Mouse (Mus musculus) embryo, embryonic 9.5 days (tissue): ENCODE data around the gene Dbp.
A peak's percentile ranks its signal among the peaks of the same experiment; 100 is the strongest.

Source experiments
- DNase-seq: peaks from one replicate; pipeline ENCODE4 v3.0.0-alpha.2; 2017; ENCODE audit errors: extremely low spot score

Gene Dbp

DNA sequence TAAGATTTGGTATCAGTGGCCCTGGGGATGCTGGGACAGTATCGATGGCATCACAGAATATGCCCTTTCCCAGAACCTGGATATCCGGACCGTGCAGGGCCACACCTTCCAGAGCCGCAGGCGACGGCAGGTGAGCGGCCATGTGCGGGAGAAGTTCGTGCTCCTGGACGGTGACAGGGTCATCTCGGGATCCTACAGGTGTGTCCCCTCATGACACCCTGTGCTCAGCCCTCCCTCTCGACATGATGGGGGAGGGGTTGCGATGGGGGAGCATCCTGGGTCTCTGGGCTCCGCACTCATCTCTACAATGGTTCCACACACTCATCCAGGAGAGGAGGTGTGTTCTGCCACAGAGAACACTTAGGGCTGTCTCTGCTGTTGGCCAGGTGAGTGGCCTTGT, 18.9 kb downstream of the Dbp start:
- DNase-seq, result no peak

DNA sequence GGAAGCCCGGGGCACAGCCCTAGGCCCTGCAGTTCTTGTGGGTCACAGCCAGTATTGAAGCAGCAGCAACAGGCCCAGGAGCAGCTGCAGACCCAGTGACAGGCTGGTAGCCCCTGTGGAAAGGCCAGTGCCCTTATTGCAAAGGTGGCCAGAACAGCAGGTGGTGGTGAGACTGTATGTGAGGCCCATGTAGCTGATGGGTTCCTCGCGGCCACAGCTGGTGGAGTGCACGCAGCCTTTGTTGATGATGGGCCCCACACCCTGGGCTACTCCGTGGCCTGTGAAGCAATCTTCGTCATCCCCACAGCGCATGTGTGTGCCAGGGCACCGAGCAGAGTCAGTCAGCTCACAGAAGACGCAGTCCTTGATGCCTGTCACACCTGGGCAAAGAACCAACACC, 20.3 kb downstream of the Dbp start:
- no peak for DNase-seq

DNA sequence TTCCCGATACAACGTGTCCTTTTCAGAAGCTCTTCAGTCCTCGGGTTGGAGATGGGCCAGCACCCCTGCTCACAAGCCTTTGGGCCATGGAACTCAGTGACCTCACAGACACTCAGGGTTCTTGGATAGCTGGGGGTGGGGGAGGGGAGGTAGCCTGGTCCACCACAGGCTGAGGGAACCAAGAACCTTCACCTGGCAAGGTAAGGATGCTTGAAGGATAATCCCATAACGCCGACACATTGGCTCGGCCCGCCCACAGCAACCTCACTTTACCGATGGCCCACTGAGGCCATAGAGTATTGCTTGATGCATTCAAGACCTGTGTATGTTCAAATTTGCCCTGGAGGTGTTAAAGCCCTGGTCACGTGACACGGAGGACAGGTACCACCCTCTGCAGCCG, 20.8 kb downstream of the Dbp start, which contains the start of gene Spaca4:
Gene Spaca4 (minus strand): TSS at position 101 of the 400 bp plus-strand sequence.
- DNase-seq, result no peak

DNA sequence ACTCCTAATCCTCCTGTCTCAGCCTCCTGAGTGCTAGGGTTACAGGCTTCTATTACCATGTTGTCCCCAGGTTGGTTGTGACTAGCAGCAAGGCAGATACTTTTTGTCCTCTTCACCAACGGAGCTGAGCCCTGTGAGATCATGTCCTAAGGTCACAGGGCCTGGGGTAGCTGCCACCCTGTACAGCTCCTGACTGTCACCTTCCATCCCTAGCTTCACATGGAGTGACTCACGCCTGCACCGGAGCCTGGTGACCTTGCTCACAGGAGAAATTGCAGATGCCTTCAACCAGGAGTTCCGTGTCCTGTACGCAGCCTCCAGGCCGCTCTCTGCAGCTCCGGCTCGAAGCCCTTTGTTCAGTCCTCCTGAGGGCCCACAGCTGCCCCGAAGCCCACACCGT, 21.5 kb downstream of the Dbp start:
- no peak for DNase-seq

DNA sequence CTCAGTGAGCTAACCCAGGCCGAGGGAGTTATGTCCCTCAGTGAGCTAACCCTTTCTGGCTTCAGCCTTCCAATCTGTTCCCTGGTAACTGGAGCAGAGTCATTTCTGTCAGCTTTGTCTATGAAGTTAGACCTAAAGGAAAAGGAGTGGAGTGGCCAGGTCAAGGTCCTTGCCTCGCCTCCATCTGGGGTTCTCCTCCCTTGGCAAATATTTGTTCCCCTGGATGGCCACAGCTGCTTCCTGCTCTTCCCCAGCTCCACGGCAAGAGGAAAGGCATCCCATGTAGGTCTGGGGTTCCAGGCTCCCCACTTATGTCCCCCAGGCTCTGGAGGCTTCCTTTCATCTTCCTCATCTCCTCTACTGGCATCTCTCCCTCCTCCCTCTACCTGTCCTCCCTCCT, 22.7 kb downstream of the Dbp start:
- DNase-seq, result no peak

DNA sequence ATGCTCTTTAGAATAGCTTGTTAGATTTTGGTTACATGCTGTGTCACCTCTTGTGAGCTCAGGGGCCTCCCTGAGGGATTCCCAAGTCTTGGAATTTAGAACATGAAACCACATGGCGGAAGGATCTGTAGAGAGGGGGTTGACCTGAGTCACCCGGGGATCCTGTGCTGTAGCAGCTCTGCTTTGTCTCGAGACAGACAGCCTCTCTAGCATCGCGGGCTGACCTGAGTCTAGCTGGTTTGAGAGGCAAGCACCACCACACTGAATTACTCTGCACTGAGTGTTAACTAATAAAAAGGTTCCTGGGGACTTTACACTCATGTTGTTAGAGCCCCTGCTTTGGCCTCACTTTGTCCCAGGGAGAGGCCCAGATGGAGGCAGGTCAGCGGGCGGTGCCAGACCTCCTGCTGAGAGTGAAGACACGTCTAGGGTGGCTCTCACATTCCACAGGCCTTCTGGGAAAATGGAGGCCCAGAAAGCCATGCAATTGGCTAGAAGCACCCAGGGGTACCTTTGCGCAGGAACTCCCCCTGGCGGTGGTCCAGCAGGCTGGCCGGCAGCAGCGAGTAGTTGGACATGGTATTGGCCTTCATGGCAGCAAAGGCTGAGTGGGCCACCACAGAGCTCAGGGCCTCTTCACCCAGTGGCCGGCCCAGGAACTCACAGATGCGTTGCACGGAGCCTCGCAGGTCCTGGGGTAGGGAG, 26.0 kb downstream of the Dbp start:
- peak; percentile 78 for DNase-seq

DNA sequence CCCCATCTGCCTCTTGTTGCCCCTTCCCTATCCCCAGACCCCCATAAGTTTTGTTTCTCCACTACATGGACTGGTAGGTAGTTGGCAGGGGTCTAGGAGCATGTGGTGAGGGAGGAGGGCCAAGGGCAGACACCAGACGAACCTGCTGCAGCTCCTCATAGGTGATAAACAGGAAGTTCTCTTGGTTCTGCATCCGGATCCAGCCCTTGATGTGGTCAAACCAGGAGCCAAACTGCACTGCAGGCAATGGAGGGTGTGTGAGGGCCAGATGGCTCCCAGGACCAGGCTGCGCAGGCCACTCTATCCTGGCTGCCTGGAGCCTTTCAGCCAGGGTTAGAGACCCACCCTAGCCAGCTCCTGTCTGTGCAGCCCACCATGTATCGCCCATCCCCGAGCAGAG, 28.6 kb downstream of the Dbp start:
- DNase-seq, result no peak

DNA sequence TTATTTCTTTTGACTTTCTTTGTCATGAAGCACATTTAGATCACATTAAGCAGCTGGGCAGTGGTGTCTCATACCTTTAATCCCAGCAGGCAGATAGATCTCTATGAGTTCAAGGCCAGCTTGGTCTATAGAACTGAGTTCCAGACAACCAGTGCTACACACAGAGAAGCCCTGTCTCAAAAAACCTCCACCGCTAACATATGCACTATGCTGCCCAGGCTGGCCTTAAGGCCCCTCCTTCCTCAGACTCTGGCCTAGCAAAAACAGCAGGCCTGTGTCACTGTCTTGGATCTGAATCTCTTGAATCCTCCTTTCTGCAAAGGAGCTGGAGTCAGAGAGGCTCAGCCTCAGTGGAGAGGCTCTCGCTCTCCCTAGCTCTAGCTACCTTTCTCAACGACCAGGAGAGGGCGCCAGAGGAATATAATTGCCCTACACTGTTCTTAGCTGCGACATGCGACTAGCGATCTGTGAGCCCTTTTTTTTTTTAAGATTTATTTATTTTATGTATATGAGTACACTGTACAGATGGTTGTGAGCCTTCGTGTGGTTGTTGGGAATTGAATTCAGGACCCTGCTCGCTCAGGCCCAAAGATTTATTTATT, 34.4 kb downstream of the Dbp start:
- peak; percentile 71 for DNase-seq

DNA sequence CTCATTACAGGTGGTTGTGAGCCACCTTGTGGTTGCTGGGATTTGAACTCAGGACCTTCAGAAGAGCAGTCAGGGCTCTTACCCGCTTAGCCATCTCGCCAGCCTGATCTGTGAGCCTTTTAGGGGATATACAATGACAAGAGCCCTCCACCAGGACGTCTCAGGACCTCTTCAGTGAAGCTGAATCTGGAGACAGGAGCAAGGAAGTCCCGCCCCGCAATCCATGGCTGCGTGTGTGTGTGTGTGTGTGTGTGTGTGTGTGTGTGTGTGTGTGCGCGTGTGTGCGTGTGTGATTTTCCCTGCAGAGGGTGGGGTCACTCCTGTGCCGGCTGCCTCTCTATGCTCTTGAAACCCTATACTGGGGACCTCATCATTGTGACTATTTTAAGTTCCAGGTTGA, 34.9 kb downstream of the Dbp start:
- no peak for DNase-seq

DNA sequence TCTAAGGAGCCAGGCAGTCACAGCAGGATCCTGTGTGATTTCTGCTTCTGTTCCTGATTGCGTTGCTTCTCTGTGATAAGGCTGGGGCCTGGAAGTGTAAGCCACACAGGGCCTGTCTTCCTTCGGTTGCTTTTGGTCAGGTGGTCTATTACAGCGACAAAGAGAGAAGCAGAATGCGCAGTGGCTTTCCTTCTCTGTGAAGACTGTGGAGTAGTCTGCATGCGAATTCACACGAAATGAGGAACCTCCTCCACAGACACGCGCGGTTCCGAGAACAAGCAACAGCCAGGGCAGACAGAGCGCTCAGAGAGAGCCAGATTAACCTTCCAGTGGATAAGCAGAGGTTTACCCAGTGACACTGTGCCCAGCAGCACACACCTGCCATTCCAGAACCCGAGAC, 36.4 kb downstream of the Dbp start:
- no peak for DNase-seq

DNA sequence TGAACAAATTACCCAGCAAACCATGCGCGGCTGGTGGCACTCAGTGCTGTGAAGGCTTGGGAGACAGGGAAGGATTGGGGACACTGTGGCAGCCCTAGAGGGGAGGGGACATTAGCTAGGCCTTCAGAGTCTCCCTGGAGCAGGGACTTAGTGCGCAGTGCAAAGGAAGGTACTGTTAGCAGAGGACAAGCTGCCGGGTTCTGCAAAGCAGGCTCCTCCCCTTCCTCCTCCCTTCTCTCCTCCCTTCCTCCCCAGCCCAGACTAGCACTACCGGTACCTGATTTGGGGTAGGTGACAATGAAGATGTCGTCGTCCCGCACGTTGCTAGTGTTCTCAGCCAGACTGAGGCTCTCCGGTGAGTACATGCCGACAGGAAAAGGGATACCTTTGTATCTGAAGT, 36.9 kb downstream of the Dbp start:
- no peak for DNase-seq

DNA sequence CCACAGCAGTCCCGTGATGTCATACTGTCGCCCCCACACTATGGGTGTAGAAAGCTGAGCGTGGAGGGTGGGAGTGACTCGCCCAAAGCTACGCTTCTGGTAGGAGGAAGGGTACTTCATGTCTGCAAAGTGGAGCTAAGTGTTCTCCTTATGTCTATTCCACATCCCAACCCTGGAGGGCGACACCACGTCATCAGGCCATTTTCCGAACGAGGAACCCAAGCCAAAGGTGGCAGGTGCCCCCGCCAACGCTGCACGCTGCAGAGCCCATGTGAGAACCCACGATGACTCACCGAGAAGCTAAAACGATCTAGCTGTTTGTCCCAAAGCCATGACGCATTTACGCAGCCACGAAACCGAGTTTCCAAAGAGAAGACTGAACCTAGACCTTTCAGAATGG, 37.5 kb downstream of the Dbp start:
- no peak for DNase-seq

DNA sequence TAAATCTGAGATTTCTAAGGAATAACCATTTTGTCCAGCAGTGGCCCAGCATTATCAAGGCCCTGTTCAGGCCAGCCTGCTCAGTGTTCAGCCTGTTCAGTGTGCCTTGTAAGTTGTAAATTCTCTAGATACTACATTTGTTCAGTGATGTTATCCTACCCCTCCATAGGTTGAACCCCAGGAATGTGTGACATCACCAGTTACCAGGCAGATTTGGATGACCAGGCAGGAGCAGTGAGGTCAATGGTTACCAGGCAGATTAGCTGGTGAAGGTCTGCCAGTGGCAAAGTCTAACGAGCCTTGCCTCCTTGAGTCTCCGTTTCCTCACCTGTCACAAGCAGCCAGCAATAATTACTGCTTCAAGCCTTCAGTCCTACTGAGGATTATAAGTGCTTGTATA, 39.5 kb downstream of the Dbp start:
- peak; percentile 66 for DNase-seq

DNA sequence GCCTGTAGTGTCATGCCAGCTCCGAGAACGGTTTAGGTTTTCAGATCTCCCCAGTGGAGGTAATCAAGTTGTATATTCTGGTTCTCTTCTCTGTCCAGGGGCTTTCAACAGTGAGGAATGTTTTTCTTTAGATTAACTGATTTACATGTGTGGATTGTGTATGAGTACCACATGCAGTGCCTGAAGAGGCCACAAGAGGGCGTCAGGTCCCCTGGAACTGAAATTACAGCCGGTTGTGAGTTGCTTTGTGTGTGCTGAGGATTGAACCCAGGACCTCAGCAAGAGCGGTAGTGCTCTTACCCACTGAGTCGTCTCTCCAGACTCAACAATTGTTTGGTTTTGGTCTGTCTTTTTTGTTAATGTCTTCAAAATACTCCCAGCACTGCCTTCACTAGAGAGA, 41.6 kb downstream of the Dbp start:
- no peak for DNase-seq

DNA sequence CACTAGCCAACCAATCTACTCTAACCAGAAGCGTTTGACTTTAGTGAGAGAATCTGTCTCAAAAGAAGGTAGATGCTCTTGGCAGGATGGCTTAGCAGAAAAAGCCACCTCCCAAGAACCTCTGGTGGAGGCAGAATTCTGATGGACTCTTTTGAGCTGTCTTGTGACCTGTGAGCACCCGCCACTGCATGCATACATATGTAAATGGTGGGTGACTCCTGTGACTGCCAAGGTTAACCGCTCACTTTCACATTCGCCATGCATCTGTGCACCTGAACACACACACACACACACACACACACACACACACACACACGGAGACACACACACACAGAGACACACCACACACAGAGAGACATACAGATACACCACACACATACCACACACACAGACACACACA, 42.6 kb downstream of the Dbp start:
- DNase-seq, result no peak

DNA sequence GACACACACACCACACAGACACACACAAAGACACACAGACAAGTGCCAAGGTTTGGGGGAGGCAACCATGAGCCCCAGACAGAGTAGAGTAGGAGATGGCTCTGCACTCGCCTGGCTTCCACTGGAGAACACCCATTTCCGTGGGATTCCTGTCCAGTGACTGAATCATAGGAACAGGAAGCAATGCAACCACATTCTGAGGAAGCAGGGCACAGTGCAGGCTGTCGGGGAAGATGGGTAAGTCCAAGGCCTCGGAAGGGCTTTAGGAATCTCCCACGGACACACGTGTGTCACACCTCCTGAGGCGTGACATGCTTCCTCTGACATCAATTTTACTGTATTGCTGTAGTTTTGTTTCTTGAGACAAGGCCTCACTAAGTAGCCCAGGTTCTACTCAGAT, 43.2 kb downstream of the Dbp start:
- DNase-seq, result no peak

DNA sequence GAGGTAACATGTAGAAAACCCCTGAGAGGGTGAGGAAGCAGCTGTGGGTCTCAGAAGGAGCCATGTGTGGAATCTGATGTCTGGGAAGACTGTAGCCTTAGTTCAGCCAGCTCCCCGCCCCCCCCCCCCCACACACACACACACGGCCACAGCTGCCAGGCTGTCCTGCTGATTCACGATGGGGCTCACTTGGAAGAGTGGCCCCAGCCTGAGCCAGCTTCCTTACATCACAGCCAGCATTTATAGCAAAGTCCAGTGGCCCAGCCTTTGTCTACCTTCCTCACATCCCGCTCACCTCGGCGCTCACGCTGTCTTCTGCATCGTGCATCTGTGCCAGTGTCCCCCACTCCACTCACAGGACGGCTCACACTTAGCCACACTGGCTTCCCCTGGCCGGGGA, 44.5 kb downstream of the Dbp start:
- no peak for DNase-seq

DNA sequence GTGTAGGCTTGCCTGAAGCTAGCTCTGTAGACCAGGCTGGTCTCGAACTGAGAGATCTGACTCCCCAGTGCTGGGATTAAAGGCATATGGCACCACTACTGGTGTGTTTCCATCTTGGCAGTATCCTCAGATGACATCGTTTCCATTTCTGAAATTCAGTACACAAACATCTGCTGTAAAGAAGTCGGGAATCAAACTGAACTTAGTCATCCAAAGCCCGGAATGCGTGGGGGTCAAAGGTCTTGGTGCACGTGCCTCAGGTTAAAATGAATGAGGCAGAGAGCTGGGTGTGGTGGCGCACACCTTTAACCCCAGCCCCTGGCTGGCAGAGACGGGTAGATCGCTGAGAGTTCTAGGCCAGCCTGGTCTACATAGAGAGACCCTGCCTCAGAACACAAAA, 45.3 kb downstream of the Dbp start:
- no peak for DNase-seq

DNA sequence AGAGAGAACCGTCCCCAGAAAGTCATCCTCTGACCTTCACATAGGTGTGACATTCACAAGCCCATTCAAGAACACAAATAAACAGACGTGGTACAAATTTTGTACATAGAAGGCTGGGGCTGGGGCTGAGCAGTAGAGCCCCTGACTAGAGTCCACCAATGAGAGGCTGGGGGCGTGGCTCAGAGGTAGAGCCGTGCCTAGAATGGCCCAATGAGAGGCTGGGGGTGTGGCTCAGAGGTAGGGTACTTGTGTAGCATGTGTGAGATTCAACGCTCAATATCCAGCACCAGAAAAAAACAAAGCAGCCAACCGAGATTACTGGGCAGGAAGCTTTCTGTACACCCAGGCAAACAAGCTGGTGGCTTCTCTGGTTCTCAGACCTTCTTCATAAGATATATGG, 50.8 kb downstream of the Dbp start:
- no peak for DNase-seq

DNA sequence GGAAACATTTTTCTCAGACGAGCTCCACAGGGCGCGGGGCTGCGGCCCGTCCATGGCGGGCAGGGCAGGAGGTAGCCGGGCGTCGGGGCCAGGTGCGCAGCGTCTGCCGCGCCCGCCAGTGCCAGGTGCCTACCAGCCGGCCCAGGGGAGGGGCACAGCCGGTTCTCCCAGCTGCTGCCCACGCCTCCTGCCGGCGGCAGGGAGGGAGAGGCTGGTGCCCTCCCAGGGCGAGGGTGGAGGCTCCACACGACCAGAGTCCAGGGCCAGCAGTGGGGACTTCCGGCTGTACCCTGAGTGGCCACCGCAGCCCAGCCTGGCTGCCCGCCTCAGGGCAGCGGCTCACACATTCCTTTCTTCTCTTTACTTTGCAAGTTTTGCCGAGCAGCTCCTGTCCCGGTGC, 54.5 kb downstream of the Dbp start:
- DNase-seq, result no peak
